17 mouse cellular contexts compared by ENCODE assay signal in genomic region chr1:132202771-132203170, GRCm38 (mm10). TPM values are rescaled to one million over a fixed set of nuclear protein-coding genes. Genes with fewer than 3 reads are reported as not detected.
A peak's percentile ranks its signal among the peaks of the same experiment; 100 is the strongest.
DNase-seq lines count a peak whose midpoint lies in the region; ATAC-seq and TF ChIP-seq lines count a peak whose summit lies in the region.
"Had no signal": no experiment of that assay in that cellular context is flagged by ENCODE, and none has a peak within 500 bp of the region (broad histone marks: within the 10 kb centered on the region; RNA-seq: fewer than 3 reads in every experiment).

No protein-coding gene starts in this region.

- H3K79me2 ChIP-seq in heart, adult 2 months (replicated peaks; ENCODE audit: control insufficient read depth, insufficient read depth, low read length) = no peaks in the 10 kb centered on the region

- TF ChIP-seq POLR2A in brain, embryonic 14.5 days (IDR thresholded peaks at IDR 0.05; ENCODE audit: borderline replicate concordance, extremely low read depth, insufficient read depth, insufficient read length, poor library complexity, severe bottlenecking) = no peak
- no peak for TF ChIP-seq POLR2A in heart, adult 2 months (IDR thresholded peaks at IDR 0.05; ENCODE audit: insufficient read depth, low read depth, low read length)

- H3K27me3 ChIP-seq in E14TG2a.4 (ENCODE audit: insufficient read depth, low read length) = no peaks in the 10 kb centered on the region
- no peaks in the 10 kb centered on the region for H3K27me3 ChIP-seq in midbrain, embryonic 14.5 days (ENCODE audit: control insufficient read depth, insufficient read depth, low read length)
- peaks cover 45% of the 10 kb centered on the region for H3K27me3 ChIP-seq in liver, embryonic 11.5 days (replicated peaks; ENCODE audit: control insufficient read depth, insufficient read depth, low read length)
- peaks cover 3% of the 10 kb centered on the region; the same call in 1 of the 2 replicates for H3K27me3 ChIP-seq in heart, adult 2 months (ENCODE audit: control insufficient read depth, insufficient read depth, low read length)

- intact Hi-C loops in heart, adult 2 months (cut with DNase I) = no loop called here

- no peak for TF ChIP-seq CTCF in E14TG2a.4 (conservative IDR thresholded peaks at IDR 0.05; ENCODE audit: low read length)
- no peak for TF ChIP-seq CTCF in brain, embryonic 14.5 days (IDR thresholded peaks at IDR 0.05; ENCODE audit: borderline replicate concordance, extremely low read depth, insufficient read depth, insufficient read length)
- no peak for TF ChIP-seq CTCF in heart, adult 2 months (IDR thresholded peaks at IDR 0.05)

- no peak for ATAC-seq in midbrain, embryonic 14.5 days (ENCODE audit: low FRiP score, low TSS enrichment)
- ATAC-seq in liver, embryonic 11.5 days (replicated peaks; ENCODE audit: low FRiP score) = no peak

- H3K27ac ChIP-seq in midbrain, embryonic 14.5 days (replicated peaks; ENCODE audit: low read depth, low read length) = peak overlapping the region; percentile 86
- no peak overlapping the region for H3K27ac ChIP-seq in liver, embryonic 11.5 days (ENCODE audit: low read depth, low read length)
- no peak overlapping the region for H3K27ac ChIP-seq in heart, adult 2 months
- H3K27ac ChIP-seq: heart, embryonic 13.5 days; liver, embryonic 13.5 days had no signal

- DNase-seq in frontal cortex, adult 2 months (ENCODE audit: extremely low spot score in 1 of 2, low spot score in 1 of 2) = peak; percentile 68 to 69
- no peak for DNase-seq in frontal cortex, postnatal 10 days (ENCODE audit: low spot score in 2 of 2)
- peak; percentile 32 for DNase-seq in brain, embryonic 14.5 days (ENCODE audit: low read depth)
- DNase-seq in midbrain, embryonic 14.5 days = no peak
- DNase-seq in liver, embryonic 11.5 days (ENCODE audit: low spot score) = no peak
- no peak for DNase-seq in heart, adult 2 months
- DNase-seq: gastrocnemius, postnatal 36 days; kidney, adult 11 months; liver, embryonic 13.5 days; lung, postnatal 10 days had no signal

- H3K4me2 ChIP-seq in midbrain, embryonic 14.5 days (ENCODE audit: low read length) = no peak overlapping the region
- no peak overlapping the region for H3K4me2 ChIP-seq in liver, embryonic 11.5 days
- H3K4me2 ChIP-seq: heart, embryonic 13.5 days; liver, embryonic 13.5 days had no signal

- TF ChIP-seq EP300 in heart, adult 2 months (IDR thresholded peaks at IDR 0.05; ENCODE audit: insufficient read depth, low read depth, low read length) = no peak

- H3K9me3 ChIP-seq in E14TG2a.4 (ENCODE audit: low read length) = peaks cover 15% of the 10 kb centered on the region
- H3K9me3 ChIP-seq in midbrain, embryonic 14.5 days (ENCODE audit: control insufficient read depth, low read length) = no peaks in the 10 kb centered on the region
- H3K9me3 ChIP-seq in liver, embryonic 11.5 days (ENCODE audit: control insufficient read depth, low read length) = no peaks in the 10 kb centered on the region
- H3K9me3 ChIP-seq: heart, embryonic 13.5 days; hindbrain, embryonic 10.5 days; liver, embryonic 13.5 days had no signal

- H3K4me3 ChIP-seq in E14TG2a.4 (replicated peaks; ENCODE audit: low read length) = peak overlapping the region; percentile 71
- no peak overlapping the region for H3K4me3 ChIP-seq in midbrain, embryonic 14.5 days (replicated peaks; ENCODE audit: low read depth, low read length)
- no peak overlapping the region for H3K4me3 ChIP-seq in liver, embryonic 11.5 days (ENCODE audit: low read depth, low read length)
- no peak overlapping the region for H3K4me3 ChIP-seq in heart, adult 2 months
- H3K4me3 ChIP-seq: heart, embryonic 13.5 days; hindbrain, embryonic 10.5 days; liver, embryonic 13.5 days had no signal

- WGBS in midbrain, embryonic 14.5 days = 93% methylated on average over 5 of the region's 5 CpGs
- WGBS in liver, embryonic 11.5 days = 77% methylated on average over 5 of the region's 5 CpGs
- 89% methylated on average over 5 of the region's 5 CpGs for WGBS in heart, adult 2 months

- H3K4me1 ChIP-seq in E14TG2a.4 (replicated peaks; ENCODE audit: low read depth, low read length) = peaks cover 94% of the 10 kb centered on the region
- peaks cover 68% of the 10 kb centered on the region for H3K4me1 ChIP-seq in midbrain, embryonic 14.5 days (ENCODE audit: control insufficient read depth, insufficient read depth, low read length)
- H3K4me1 ChIP-seq in liver, embryonic 11.5 days (replicated peaks; ENCODE audit: control insufficient read depth, insufficient read depth, low read length) = no peaks in the 10 kb centered on the region
- H3K4me1 ChIP-seq in heart, adult 2 months (ENCODE audit: control insufficient read depth, insufficient read depth, low read length) = no peaks in the 10 kb centered on the region

- H3K9ac ChIP-seq in midbrain, embryonic 14.5 days (replicated peaks; ENCODE audit: low read length) = 0 out of 2 replicates have a peak overlapping the region, but pooled peaks have one; percentile 39
- no peak overlapping the region for H3K9ac ChIP-seq in liver, embryonic 11.5 days (ENCODE audit: low read depth, low read length)
- H3K9ac ChIP-seq in heart, adult 2 months (ENCODE audit: low read depth, low read length) = no peak overlapping the region
- H3K9ac ChIP-seq: heart, embryonic 13.5 days; liver, embryonic 13.5 days had no signal

- peaks cover 37% of the 10 kb centered on the region for H3K36me3 ChIP-seq in E14TG2a.4 (ENCODE audit: insufficient read depth, low read length)
- 0 out of 2 replicates have a peak, but pooled peaks cover 16% of the 10 kb centered on the region for H3K36me3 ChIP-seq in midbrain, embryonic 14.5 days (ENCODE audit: control insufficient read depth, insufficient read depth, low read length)
- no peaks in the 10 kb centered on the region for H3K36me3 ChIP-seq in liver, embryonic 11.5 days (ENCODE audit: control insufficient read depth, insufficient read depth, low read length)
- no peaks in the 10 kb centered on the region for H3K36me3 ChIP-seq in heart, adult 2 months (ENCODE audit: control insufficient read depth, insufficient read depth, low read length)
- H3K36me3 ChIP-seq: heart, embryonic 13.5 days; liver, embryonic 13.5 days had no signal

RNA-seq across cellular contexts. Expression of gene AC124108.1, which starts 11.5 kb away (rescaled TPM):
- 6.4 and 6.8 TPM in 2 replicates for polyA plus RNA-seq in frontal cortex, adult 2 months (2012; rRNA removed)
- 21.7 and 23.3 TPM in 2 replicates for polyA plus RNA-seq in brain, embryonic 14.5 days (2012; rRNA removed)
- 4.4 and 4.5 TPM in 2 replicates for polyA plus RNA-seq in midbrain, embryonic 14.5 days (2014; fragmentation: Nextera tagmentation; extraction: Ambion mirVana)
- polyA plus RNA-seq in liver, embryonic 11.5 days (2014; fragmentation: Nextera tagmentation; extraction: Ambion mirVana) = 0.04 and 0.08 TPM in 2 replicates
- under 1 TPM in 1 of 2 experiments, not detected in 1; 0.05 TPM for total RNA-seq in heart, adult 2 months (2021)
- 0.06 TPM in 1 of 2 replicates, not detected in the other for polyA plus RNA-seq in heart, adult 2 months (2012; rRNA removed)
- total RNA-seq: gastrocnemius, postnatal 36 days; neutrophil, adult 5-6 weeks had no signal
- polyA plus RNA-seq: heart, embryonic 13.5 days; large intestine, adult 2 months; liver, embryonic 13.5 days had no signal

RNA-seq across cellular contexts. Expression of gene Lemd1, which starts 11.5 kb away (rescaled TPM):
- polyA plus RNA-seq in frontal cortex, adult 2 months (2012; rRNA removed) = 9.6 and 10.7 TPM in 2 replicates
- 22.9 and 25.1 TPM in 2 replicates for polyA plus RNA-seq in brain, embryonic 14.5 days (2012; rRNA removed)
- 21.2 and 23.2 TPM in 2 replicates for polyA plus RNA-seq in midbrain, embryonic 14.5 days (2014; fragmentation: Nextera tagmentation; extraction: Ambion mirVana)
- polyA plus RNA-seq in liver, embryonic 11.5 days (2014; fragmentation: Nextera tagmentation; extraction: Ambion mirVana) = 0.27 TPM in 1 of 2 replicates, not detected in the other
- total RNA-seq in heart, adult 2 months (2021) = not detected
- polyA plus RNA-seq in heart, adult 2 months (2012; rRNA removed) = 0.20 TPM in 1 of 2 replicates, not detected in the other
- total RNA-seq: gastrocnemius, postnatal 36 days; neutrophil, adult 5-6 weeks had no signal
- polyA plus RNA-seq: heart, embryonic 13.5 days; liver, embryonic 13.5 days had no signal

RNA-seq across cellular contexts. Expression of gene Gm10188, which starts 26.8 kb away (rescaled TPM):
- not detected in 2 replicates for polyA plus RNA-seq in frontal cortex, adult 2 months (2012; rRNA removed)
- not detected in 2 replicates for polyA plus RNA-seq in brain, embryonic 14.5 days (2012; rRNA removed)
- polyA plus RNA-seq in midbrain, embryonic 14.5 days (2014; fragmentation: Nextera tagmentation; extraction: Ambion mirVana) = 0.70 TPM in 1 of 2 replicates, not detected in the other
- polyA plus RNA-seq in liver, embryonic 11.5 days (2014; fragmentation: Nextera tagmentation; extraction: Ambion mirVana) = not detected in 2 replicates
- not detected for total RNA-seq in heart, adult 2 months (2021)
- polyA plus RNA-seq in heart, adult 2 months (2012; rRNA removed) = not detected in 2 replicates
- total RNA-seq: gastrocnemius, postnatal 36 days; left cerebral cortex, postnatal 14 days; neutrophil, adult 5-6 weeks had no signal
- polyA plus RNA-seq: embryonic facial prominence, embryonic 11.5 days; heart, embryonic 13.5 days; large intestine, adult 2 months; liver, embryonic 13.5 days had no signal

Comparison
In these comparisons a context has a peak if more than half of its experiments do, and no peak if none do; other contexts are left out.
1. DNase-seq: peak in frontal cortex, adult 2 months (2 of 2) and brain, embryonic 14.5 days (single experiment); none in frontal cortex, postnatal 10 days (0 of 2), midbrain, embryonic 14.5 days (single experiment), liver, embryonic 11.5 days (single experiment) and heart, adult 2 months (0 of 2).